Mouse (Mus musculus) thymus, postnatal 0 days (tissue): Measurements from ENCODE around the gene Otub1. TPM values are rescaled to one million over a fixed set of nuclear protein-coding genes. Genes with fewer than 3 reads are reported as not detected.

ENCODE experiments used
- DNase-seq: peaks from one replicate; pipeline ENCODE4 v3.0.0-alpha.2; 2015; ENCODE audit warnings: low spot score
- polyA plus RNA-seq: library from polyadenylated mRNA; unstranded; fragments of >200 nt; fragmentation: Nextera tagmentation; extraction: Ambion mirVana; gene quantifications from 2 replicates; pipeline ENCODE4 v1.2.1, GENCODE M21; 2015

Gene Otub1
- polyA plus RNA-seq: 166 TPM in 2 replicates

DNA sequence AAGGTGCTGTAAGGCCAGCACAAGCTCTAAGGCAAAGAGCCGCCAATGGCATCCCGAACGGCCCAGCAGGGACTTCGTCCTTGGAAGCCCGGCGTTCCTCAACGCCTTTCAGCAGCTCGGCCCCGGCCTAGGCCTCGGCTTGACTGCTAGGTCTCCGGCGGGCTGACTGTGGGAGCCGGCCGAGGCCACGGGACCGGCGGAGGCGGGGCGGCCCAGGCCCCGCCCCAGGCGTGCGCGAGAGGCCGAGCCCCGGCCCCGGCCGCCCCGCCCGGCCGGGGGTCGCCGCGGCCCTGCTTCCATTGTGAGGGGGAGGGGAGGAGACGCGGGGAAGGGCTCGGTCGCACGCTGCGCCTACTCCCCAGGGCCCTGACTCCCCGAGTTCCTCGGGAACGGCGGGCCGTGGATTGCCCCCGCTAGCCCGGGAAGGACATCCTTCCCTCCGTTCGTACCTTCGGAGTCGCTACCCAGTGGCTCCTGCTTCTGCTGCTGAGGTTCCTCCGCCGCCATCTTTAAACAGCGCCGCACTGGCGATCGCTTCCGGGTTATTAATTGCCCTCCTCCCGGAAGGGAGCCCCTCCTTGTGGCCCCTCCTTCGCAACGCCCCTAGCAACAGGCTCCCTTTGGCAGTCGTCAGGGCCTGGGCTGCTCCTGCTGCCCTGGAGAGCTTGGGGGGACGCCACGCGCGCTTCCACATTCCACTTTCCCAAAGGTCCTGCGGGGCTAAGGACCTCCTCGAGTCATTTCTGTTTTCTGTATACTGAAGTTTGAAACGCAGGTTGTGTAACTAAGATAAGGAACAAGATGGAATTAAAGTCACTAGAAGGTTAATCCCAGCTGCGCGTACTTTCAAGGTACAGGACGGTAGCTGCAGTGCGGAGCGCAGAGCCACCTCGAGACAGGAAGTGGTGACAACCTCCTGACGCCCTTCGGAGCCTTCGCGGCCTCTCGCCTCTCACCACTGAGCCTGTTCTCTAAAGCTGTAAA lies at the start of gene Otub1:
TSS of gene Otub1 (minus strand) at position 564 of the 984 bp plus-strand sequence.
- peak; percentile 93 for DNase-seq

- DNase-seq: no peak
These were observed 39.9 kb upstream of the Otub1 start for GRCm38 (mm10) chr19:7246021-7246420.

DNA sequence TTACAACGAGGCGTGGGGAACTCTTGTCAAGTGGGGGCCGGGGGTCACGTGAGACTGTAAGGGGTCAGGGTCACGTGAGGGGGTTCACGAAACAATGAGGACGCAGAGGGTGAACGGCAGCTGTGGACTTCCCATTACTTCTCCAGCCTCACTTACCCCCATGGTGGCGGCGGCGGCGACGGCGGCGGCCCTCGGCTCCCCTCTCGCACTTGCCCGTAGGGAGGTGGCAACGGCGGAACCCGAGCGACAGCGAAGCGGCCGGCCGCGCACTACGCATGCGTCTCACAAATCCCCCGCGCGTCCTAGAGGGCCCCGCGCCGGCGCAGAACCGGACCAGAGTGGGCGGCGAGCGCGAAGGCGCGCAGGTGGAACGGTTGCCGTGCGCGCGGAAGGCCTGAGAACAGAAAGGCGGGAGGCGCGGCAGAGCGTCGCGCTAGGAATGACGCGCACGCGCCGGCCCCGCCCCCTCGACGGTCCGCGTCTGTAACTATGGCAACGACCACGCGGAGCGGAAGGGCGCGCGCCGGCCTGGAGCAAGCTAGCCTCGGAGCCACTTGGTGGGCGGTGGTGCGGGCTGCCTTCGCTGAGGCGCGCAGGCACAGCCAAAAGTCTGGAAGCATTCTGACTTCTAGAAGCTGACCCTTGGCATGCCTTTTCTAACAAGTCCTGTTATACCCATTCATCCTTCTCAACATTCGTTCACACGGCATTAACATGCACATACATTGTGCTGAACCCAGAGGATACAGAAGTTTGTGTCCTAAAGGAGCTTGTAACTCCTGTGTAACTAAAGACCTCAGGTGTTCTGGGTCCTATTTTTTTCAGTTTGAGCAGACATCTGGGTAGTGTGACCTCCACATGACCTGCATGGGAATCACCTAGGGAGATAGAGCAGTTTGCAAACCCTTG lies 34.9 kb upstream of the Otub1 start, which contains the start of gene Naa40:
TSS of gene Naa40 (minus strand) at position 402 of the 909 bp plus-strand sequence.
- DNase-seq: peak; percentile 96

GRCm38 (mm10) chr19:7240291-7240690 lies 34.2 kb upstream of the Otub1 start:
- DNase-seq: peak; percentile 32

- DNase-seq: no peak
These were observed 33.5 kb upstream of the Otub1 start for GRCm38 (mm10) chr19:7239574-7239973.

GRCm38 (mm10) chr19:7236742-7237141 lies 30.6 kb upstream of the Otub1 start:
- no peak for DNase-seq

- no peak for DNase-seq
These were observed 29.9 kb upstream of the Otub1 start for GRCm38 (mm10) chr19:7236011-7236410.

DNA sequence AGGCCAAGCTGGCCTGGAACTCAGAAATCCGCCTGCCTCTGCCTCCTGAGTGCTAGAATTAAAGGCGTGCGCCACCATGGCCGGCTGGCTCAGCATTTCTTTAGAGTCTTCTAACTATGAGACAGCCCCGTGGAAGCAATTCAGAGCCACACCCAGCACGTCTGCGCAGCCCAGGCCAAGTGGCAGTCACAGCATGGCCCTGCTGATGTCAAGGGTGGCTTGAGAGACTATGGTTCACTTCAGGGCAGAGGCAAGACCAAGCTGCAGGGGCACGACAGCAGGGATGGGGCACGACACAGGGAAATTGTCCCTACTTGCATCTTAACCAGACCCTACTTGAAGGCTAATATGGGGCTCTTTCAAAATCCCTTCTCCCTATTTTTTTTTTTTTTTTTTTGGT lies 29.3 kb upstream of the Otub1 start:
- DNase-seq: no peak

- DNase-seq: peak; percentile 83
These were observed 28.6 kb upstream of the Otub1 start for GRCm38 (mm10) chr19:7234537-7235221.

DNA sequence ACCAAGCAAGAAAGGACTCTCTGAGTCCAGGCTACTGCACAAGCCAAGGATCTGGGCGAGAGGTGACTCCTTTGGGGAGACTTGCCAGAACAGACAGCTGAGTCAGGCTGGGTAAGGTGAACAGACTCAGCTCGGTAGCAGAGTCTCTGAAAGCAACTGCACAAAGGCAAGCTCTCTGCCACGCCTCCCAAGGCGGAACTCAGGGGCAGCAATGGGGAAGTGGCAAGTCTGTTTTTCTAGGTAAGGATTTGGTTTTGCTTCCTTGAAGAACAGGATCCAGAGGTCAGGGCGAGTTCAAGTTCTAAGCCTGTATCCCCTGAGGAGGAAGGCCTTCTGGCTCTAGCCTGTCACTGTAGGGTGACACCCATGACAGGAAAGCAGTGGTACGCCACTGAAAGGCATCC lies 20.4 kb upstream of the Otub1 start:
- DNase-seq: no peak

DNA sequence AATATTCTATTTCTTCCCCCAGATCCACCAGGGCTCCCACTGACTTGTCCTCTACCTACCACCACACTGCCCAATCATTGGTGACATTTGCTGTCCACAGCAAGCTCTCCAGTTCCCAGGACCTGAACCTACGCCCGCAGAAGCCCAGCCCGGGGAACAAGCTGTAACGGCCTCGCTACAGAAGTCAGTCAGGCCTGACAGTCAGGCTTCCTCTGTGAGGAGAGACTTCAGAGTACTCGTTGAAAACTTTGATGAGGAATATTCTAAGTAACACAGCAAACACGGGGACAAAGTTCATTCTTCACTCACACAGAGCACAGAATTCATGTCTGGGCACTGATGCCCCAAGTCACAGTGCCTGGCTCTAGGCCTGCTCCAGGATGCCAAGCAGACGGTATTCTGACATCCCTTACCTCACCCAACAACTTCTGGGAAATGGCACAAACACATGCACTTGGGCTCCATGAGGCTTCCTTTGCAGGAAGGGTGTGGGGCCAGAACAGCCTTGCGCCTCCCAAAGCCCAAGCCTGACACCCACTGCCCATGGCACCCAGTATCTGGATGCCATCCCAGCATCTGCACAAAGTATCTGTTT lies 19.1 kb upstream of the Otub1 start:
- DNase-seq: no peak

DNA sequence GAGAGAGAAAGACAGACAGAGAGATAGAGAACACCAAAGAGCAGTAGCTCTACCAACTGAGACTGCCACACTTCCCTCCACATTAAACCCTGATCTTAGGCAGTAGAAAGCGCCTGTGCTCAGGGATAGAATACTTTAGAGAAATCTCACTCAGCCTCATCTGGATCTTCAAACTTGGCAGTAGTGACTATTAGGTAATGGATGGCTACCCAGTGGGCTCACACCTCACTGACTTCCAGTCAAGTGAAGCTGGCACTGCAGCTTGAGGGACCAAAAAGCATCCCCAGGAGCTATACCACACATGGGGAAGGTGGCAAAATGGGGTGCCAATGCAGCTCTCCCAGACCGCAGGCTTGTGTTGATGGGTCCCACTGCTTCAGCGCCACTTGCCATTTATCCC lies 18.1 kb upstream of the Otub1 start:
- no peak for DNase-seq

- DNase-seq: no peak
These were observed 17.4 kb upstream of the Otub1 start for GRCm38 (mm10) chr19:7223488-7223887.

DNA sequence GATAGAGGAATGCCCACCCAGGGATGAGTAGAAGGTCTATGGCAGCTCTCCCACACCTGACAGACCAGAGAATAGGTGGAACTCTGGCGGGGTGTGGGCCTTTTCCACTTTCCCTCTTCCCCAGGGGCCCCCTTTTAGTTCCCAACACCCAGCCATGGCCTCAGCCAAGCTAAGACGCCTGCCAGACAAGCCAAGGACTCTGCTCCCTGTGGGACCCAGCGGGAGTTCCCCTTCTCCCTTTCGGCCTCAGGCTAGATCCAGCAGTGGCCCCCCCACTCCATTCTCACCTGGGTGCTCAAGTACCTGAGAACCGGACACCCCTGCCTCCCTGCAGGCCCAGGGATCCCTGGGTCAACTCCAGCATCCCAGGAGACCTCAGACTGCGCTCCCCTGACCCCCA lies 16.1 kb upstream of the Otub1 start:
- no peak for DNase-seq

DNA sequence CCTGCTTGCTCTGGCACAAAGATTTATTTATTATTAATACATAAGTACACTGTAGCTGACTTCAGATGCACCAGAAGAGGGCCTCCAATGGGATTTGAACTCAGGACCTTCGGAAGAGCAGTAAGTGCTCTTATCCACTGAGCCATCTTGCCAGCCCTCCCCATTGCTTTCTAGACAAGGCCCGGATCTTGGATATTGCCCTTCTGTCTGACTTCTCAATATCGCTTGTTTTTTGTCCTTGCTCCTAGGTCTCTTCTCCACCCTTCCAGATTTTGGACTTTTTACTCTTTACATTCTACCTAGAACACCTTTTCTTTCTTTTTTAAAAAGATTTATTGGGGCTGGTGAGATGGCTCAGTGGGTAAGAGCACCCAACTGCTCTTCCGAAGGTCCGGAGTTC lies 12.6 kb upstream of the Otub1 start:
- DNase-seq: no peak

- DNase-seq: no peak
These were observed 11.8 kb upstream of the Otub1 start for GRCm38 (mm10) chr19:7217926-7218267.

DNA sequence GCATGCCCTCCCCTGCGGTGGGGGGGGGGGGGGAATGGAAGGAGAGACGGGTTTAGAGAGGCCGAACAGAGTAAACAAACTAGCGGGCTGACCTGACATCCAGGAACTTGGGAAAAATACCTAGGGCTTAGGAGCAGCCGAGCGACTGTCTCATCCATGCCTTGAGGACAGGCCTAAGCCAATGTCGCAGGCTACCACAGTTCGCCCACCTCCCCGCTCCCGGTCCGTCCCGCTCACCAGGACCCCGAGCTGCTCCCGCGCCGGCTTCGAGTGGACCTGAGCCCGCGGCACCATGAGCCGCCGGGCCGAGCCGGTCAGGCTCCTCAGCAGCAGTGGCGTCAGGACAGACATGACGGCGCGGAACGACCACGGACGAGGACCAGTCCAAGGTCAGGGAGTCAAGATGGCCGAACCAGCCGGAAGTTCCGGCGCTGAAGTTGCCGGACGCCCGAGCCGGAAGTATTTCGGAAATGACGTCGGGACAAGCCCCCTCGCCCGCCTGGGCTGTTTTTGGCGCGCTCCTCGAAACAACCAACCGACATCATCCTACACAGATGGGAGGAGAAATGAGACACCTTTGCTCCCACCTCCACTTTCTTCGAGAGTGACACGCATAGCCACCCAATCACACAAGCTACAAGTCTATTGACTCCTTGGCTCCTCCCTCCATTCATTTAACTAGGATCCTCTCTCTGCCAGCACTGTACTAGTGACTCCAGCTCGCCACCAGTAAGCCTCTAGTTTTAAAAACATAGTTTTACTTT lies 11.2 kb upstream of the Otub1 start, which contains the start of gene Cox8a:
TSS of gene Cox8a (minus strand) at position 455 of the 764 bp plus-strand sequence.
- peak; percentile 96 for DNase-seq

- no peak for DNase-seq
These were observed 8.4 kb upstream of the Otub1 start for GRCm38 (mm10) chr19:7214484-7214883.

GRCm38 (mm10) chr19:7213010-7213409 lies 6.9 kb upstream of the Otub1 start:
- DNase-seq: no peak

DNA sequence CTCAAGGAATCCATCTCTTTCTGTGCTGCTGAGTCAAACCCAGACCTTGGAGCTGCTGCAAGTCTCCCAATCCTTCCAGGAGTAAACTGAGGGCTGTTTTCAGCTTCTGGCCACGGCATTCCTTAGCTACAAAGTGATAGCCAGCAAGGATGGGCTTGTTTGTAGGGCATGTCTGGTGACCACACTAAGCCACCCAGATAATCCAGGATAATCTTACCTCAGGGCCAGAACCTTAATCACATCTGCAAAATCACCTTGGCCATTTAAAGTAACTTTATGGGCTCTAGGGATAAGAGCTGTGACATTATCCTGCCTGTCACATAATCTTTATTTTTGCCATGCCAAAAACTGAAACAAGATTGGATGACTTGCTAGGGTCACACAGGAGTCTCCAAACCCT lies 6.1 kb upstream of the Otub1 start:
- DNase-seq: no peak
